Mouse (Mus musculus) Patski (cell line): ENCODE results near the gene Tlr6. TPM values are rescaled to one million over a fixed set of nuclear protein-coding genes. Genes with fewer than 3 reads are reported as not detected.

Source experiments
- ATAC-seq: fragments of 100-300 bp; one replicate; pipeline ENCODE4 v1.8.0; 2021
- CTCF ChIA-PET: fragments of 350-600 bp; sonication (Branson Sonifier 250); formaldehyde crosslinking; loops from one replicate; lab custom pipeline; 2022; ENCODE audit warnings: inconsistent platforms; lab: Charles Lee
- POLR2A ChIA-PET: fragments of 350-600 bp; sonication (Branson Sonifier 250); formaldehyde crosslinking; loops from one replicate; lab custom pipeline; 2022; ENCODE audit warnings: antibody characterized with exemption, inconsistent platforms; lab: Charles Lee
- DNase-seq: peaks from one replicate; pipeline ENCODE4 v3.0.0-alpha.2; 2011; ENCODE audit warnings: low read depth, low spot score
- H3K27me3 ChIP-seq: fragments of 371-371 bp; one replicate; pipeline ENCODE4 v1.5.1; 2021
- CTCF ChIP-seq: fragments of 100-300 bp; IDR thresholded peaks from one replicate; pipeline ENCODE4 v1.5.1; 2021
- in situ Hi-C: fragments of 300-500 bp; cut with MboI; formaldehyde crosslinking; loops from 3 replicates; pipeline ENCODE4 v1.11.1; 2018; ENCODE audit warnings: low pct_unique_long_range_greater_than_20kb, mixed read lengths
- polyA plus RNA-seq: library from polyadenylated mRNA; unstranded; gene quantifications from one replicate; pipeline ENCODE4 v1.2.3, GENCODE M21; 2021

Gene Tlr6
- polyA plus RNA-seq, 1 experiment from 2014 or later, result 1.6 TPM

DNA sequence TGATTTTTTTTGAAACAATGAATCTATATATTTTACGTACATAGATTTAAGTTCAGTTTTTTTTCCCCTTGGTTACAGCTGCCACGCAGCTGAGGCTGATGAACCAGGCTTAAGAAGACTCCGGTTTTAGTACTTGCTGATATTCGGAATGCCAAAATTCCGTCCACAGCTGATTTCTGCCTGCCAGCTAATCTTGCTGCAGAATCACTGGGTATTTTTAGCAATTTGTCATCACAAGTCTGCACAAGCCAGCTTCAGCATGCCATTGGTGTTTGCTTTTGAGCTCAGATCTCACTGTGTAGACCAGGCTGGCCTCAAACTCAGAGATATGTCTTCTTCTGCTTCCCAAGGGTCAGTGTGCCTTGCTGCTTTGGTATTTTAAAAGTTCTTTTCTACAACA lies 8.4 kb downstream of the Tlr6 start:
- CTCF ChIA-PET, result interaction anchor here (0.9 to 1.2 kb wide), 3 partner anchors 14 to 68 kb away, joined by 3 to 4 read pairs (median 3); no protein-coding TSS in a partner anchor
- no peak for TF ChIP-seq CTCF
- in situ Hi-C loops, result loop anchor here (10.0 kb wide), 2 partner anchors 67 to 647 kb away; no protein-coding TSS in a partner anchor
- POLR2A ChIA-PET, result no interaction called here
- no peak for ATAC-seq
- H3K27me3 ChIP-seq, result no peaks in the 10 kb centered on the region
- DNase-seq, result no peak

DNA sequence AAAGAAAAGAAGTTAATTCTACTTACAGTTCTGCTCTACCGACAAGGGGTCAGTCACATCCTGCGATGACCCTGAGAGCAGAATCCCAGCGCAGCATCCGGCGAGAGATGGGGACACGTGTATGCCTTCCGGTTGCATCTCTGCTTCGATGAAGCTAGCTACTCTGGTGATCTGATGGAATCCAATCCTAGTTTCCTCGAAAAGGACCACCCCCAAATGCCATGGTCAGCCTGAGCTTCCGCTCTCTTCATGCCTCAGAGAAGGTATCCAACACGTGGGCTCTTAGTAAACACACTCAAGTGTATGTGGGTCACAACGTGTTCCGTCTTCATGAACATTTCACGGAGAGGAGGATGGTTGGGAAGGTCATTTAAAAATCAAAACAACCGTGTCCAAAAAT lies 27.1 kb downstream of the Tlr6 start:
- in situ Hi-C loops, result no loop called here
- H3K27me3 ChIP-seq, result no peaks in the 10 kb centered on the region
- DNase-seq, result no peak
- POLR2A ChIA-PET, result interaction anchor here (0.6 to 0.7 kb wide), 2 partner anchors 102 to 312 kb away, joined by 4 to 5 read pairs; no protein-coding TSS in a partner anchor
- CTCF ChIA-PET, result interaction anchor here (0.7 to 1.8 kb wide), 10 partner anchors 13 to 52 kb away, joined by 3 to 10 read pairs (median 6); no protein-coding TSS in a partner anchor
- ATAC-seq, result no peak
- no peak for TF ChIP-seq CTCF

DNA sequence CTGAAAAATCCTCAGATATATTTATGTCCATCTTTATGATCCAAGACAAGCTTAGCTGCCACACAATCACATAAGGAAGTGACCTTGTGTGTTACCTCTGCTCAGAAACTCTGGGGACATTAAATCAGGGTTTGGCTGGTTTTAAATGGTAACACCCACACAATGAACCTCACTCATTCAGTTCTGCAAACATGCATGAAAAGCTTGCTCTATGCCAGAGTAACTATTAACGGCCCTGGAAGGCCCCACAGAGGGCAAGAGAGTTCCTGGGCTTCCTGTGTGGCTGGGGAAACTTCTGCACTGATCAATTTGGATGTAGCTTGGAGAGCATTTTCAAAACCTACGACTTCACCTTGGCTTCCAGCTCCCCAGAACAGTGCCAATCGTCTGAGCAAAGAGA lies 27.7 kb downstream of the Tlr6 start:
- CTCF ChIA-PET, result interaction anchor here (0.8 to 1.8 kb wide), 6 partner anchors 13 to 51 kb away, joined by 3 to 10 read pairs (median 6); no protein-coding TSS in a partner anchor
- in situ Hi-C loops, result no loop called here
- TF ChIP-seq CTCF, result no peak
- POLR2A ChIA-PET, result interaction anchor here (0.6 to 1.4 kb wide), 3 partner anchors 23 to 313 kb away, joined by 3 to 5 read pairs (median 4); no protein-coding TSS in a partner anchor
- DNase-seq (no peak), ATAC-seq (no peak)
- H3K27me3 ChIP-seq, result no peaks in the 10 kb centered on the region

DNA sequence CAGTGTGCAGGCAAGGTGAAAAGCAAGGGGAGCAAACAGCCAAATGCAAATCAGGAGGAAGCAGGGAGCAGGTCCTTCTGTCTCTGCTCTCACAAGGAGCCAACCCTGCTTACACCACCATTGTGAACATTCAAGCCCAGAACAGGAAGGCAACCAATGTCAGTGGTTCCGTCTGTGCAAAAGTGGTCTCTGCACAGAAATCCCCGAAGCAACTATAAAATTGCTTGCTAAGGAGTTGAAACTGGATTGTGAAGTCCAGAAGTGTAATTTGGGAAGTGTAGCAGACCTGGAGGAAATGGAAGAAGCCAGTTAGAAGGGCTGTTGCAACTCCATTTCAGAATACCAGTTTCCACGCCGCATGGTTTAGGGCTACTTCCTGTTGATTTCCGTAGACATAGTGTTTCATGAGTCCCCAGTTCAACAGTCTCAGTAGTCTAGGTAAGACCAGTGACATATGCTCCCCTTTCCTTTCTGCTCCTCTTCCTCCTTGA lies 37.0 kb downstream of the Tlr6 start:
- no peak for TF ChIP-seq CTCF
- ChIA-PET POLR2A (no interaction called here), CTCF (no interaction called here)
- H3K27me3 ChIP-seq, result no peaks in the 10 kb centered on the region
- ATAC-seq, result no peak
- in situ Hi-C loops, result no loop called here
- no peak for DNase-seq

DNA sequence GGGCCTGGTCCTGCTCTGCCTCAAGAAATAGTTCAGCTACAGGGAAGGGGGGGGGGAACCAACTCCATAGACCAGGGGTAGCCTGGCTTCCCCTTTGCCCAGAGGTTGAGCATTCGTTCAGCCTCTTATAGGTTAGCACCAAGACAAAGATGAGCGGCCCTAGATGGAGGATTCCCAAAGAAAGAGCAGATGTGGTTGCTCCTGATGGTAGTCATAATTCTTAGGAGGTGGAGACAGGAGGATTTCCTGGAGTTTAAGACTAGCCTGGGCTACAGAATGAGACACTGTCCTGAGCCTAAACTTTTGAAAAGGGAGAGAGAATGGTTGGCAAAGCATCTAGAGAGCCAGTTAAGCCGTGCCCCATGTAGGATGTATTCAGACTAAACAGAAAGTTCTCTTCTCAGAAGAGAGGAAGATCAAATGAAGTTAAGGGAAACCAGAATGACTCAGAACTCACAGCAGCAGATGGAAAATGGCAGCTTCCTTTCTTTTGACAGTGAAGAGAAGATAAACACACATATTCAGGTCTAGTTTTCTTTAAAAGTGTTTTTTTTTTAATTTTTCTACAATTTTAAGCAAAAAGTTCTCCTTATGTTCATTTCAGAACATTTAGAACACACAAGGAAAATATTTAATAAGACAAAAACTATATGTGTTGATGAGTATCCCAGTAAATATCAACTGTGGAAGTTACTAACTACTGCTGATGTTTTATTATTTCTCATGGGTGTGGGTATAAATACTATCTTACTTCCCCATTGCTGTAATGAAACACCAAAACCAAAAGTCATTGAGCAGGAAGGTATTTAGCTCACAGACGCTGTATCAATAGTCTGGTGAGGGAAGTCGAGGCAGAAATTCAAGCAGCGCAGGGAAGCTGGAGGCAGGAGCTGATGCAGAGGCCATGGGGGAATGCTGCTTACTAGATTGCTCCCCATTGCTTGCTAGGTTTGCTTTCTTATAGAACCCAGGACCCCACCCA lies 41.0 kb downstream of the Tlr6 start:
- no peak for TF ChIP-seq CTCF
- ATAC-seq (no peak), DNase-seq (no peak)
- ChIA-PET CTCF (interaction anchor here (2.7 kb wide), 1 partner anchor 14 kb away, joined by 10 read pairs; the partner anchor contains the start of gene Tlr1), POLR2A (no interaction called here)
- H3K27me3 ChIP-seq, result no peaks in the 10 kb centered on the region
- in situ Hi-C loops, result no loop called here

DNA sequence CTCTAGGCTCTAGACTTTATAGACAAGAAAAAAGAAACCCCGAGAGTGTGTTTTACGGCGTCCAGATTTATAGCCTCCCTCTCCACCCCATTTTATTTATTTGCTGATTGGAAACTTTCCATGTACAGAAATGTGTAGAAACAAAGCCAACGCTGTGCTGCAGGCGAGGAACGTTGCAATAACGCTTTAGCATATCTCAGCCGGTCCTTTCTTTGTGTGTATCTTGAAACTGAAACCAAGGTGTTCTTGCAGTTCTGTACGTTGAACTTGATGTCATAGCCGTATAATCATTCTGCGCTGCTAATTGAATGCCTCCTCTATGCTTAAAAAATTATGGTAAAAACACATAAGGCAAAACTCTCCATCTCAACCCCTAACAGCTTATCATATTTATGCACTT lies 42.2 kb downstream of the Tlr6 start:
- no peaks in the 10 kb centered on the region for H3K27me3 ChIP-seq
- TF ChIP-seq CTCF, result no peak
- ChIA-PET POLR2A (no interaction called here), CTCF (no interaction called here)
- in situ Hi-C loops, result no loop called here
- no peak for DNase-seq
- no peak for ATAC-seq

DNA sequence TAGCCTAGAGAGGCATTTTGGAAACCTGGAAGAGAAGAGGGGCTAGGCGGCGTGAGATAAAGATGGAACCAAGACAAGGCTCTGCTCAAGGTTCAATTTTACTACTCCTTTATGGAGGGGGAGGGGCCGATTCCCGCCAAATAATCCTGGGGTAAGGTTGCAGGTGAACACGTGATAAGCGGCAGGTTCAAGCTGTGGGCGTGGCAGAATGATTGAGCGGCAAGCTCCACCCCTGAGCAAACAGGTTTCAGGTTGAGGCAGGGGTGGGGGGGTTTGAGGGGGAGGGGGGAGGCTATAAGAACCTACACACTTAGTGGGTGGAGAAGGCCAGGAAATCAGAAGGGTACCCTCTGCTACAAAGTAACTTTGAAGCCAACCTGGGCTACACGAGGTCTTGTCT lies 42.7 kb downstream of the Tlr6 start:
- DNase-seq, result no peak
- in situ Hi-C loops, result no loop called here
- no peak for ATAC-seq
- H3K27me3 ChIP-seq, result no peaks in the 10 kb centered on the region
- CTCF ChIA-PET, result no interaction called here
- no peak for TF ChIP-seq CTCF
- POLR2A ChIA-PET, result no interaction called here

DNA sequence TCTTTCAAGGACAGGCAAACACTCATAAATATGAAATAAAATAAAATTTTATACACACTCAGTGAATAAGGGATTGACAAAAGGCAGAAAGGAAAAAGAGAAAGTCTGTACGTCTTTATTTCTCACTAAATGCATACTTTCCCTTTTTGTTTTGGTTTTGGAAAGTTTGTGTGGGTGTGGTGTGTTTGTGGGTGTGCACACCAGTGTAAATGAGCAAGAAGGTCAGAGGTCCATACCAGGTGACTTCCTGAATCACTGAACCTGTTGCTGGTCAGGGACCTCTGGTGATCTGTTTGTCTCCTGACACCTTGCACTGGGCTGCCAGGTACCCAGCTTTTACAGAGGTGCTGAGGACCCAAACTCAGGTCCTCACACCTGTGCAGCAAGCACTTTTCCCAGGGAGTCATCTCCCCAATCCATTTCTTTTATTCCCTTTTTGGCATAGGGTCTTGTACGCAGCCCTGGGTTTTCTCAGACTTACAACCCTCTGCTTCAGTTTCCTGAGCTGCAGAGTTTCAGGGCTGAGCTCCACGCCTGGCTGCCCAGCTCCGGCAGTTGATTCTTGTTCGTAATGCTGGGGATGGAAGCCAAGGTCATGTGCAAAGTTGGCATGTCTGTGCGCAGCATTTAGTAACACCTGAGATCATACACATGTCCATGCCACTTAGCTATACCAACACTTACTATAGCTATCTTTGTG lies 51.2 kb downstream of the Tlr6 start:
- CTCF ChIA-PET, result interaction anchor here (0.7 to 1.6 kb wide), 4 partner anchors 25 to 55 kb away, joined by 3 to 7 read pairs (median 4); partner anchors contain the start of gene Tlr1
- no peak for TF ChIP-seq CTCF
- ATAC-seq (no peak), DNase-seq (no peak)
- POLR2A ChIA-PET, result interaction anchor here (1.2 kb wide), 1 partner anchor 23 kb away, joined by 3 read pairs; no protein-coding TSS in a partner anchor
- no peaks in the 10 kb centered on the region for H3K27me3 ChIP-seq
- in situ Hi-C loops, result no loop called here

DNA sequence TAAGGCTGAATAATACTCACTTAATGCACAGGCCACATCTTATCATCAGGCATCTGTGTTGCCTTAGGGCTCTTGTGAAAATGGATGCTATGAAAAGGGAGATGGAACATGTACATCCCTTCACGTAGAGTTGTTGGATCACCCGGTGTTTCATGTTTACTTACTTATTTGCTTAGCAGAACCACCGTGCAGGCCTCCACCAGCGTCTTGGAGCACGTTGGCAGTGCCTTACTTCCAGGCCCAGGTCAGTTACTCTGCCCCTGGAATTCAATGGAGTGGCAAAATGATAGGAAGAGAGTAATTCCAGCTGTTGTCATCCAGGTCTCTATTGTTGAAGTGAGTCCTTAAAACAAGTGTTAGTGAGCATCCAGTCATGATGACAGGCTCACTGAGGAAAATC lies 52.0 kb downstream of the Tlr6 start:
- ATAC-seq (no peak), DNase-seq (no peak)
- in situ Hi-C loops, result no loop called here
- POLR2A ChIA-PET, result no interaction called here
- TF ChIP-seq CTCF, result no peak
- no peaks in the 10 kb centered on the region for H3K27me3 ChIP-seq
- CTCF ChIA-PET, result interaction anchor here (1.6 kb wide), 1 partner anchor 25 kb away, joined by 7 read pairs; the partner anchor contains the start of gene Tlr1

DNA sequence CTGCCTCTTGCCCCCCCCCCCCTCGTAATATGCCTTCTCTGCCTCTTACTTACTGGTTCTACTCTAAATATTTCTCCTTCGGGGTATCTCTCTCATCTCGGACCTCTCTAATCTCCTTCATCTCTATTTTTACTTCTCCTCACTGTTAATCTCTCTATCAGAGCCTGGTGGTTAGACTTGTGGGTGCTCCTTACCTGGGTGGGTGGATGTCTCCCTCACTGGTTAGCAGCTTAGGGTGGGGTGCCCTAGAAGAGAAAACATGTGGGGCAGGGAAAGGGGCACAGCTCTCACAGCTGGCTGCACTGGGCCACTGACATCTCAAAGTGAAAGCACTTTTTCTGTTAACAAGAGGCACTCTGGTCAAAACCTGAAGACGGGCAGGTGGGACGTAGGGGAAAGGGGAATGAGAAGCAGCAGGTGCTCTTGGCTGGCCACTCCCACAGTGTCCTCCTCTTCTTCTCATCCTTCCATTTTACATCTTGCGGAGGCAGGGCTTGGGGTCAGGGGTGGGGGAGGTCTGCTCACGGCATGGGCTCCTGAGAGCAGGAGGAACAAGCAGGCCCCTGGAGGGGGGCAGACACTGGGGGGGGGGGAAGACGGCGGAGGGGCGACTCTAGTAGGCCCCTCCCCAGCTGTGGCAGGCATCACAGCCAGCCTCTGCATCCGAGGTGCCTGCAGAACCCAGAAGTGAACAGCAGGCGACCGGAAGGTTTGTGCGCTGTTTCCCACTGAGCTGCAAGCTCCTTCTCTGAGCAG lies 54.2 kb downstream of the Tlr6 start:
- CTCF ChIA-PET, result no interaction called here

More for the DNA sequence above, 54.2 kb downstream of the Tlr6 start:
- no peak for ATAC-seq
- in situ Hi-C loops, result no loop called here
- DNase-seq, result no peak
- POLR2A ChIA-PET, result no interaction called here
- TF ChIP-seq CTCF, result no peak
- H3K27me3 ChIP-seq, result no peaks in the 10 kb centered on the region

Other genes starting within 250 kb of the Tlr6 start
- gene Klf3, start 156.7 kb downstream of the Tlr6 start, polyA plus RNA-seq, result 53.6 TPM
- 1.2 TPM for gene Tlr1, start 26.5 kb downstream of the Tlr6 start, polyA plus RNA-seq
- gene Fam114a1, start 10.0 kb upstream of the Tlr6 start, polyA plus RNA-seq, result 29.7 TPM
- gene Tmem156, start 132.0 kb upstream of the Tlr6 start, polyA plus RNA-seq, result not detected
- 32.0 TPM for gene Klhl5, start 147.4 kb upstream of the Tlr6 start, polyA plus RNA-seq
- 29.2 TPM for gene Wdr19, start 239.6 kb upstream of the Tlr6 start, polyA plus RNA-seq